Mouse (Mus musculus) thymus, postnatal 36 days (tissue): Measurements from ENCODE around the gene Tyw1.

Experiments
- DNase-seq, 2 experiments: peaks; one replicate each; pipeline ENCODE4 v3.0.0; 2022; ENCODE audit warnings: mixed read lengths in 2 of 2

Tyw1 gene

GRCm38 (mm10) chr5:130255017-130255720 is at the start of gene Tyw1, which contains the start of gene Sbds:
Gene Tyw1, plus strand, starts transcription at chr5:130255619.
Gene Sbds, minus strand, starts transcription at chr5:130255530.
- DNase-seq = peak; percentile 94 to 97

GRCm38 (mm10) chr5:130207299-130207698 is 48.1 kb upstream of the Tyw1 start:
- no peak for DNase-seq

GRCm38 (mm10) chr5:130212956-130213355 is 42.5 kb upstream of the Tyw1 start:
- DNase-seq = no peak

GRCm38 (mm10) chr5:130216781-130217180 is 38.6 kb upstream of the Tyw1 start, which contains the start of gene Tmem248:
Gene Tmem248, plus strand, starts transcription at chr5:130217081.
- DNase-seq = no peak

GRCm38 (mm10) chr5:130217406-130217805 is 38.0 kb upstream of the Tyw1 start:
- DNase-seq = no peak

GRCm38 (mm10) chr5:130218336-130218735 is 37.1 kb upstream of the Tyw1 start:
- DNase-seq = no peak

- DNase-seq = no peak
Measured at GRCm38 (mm10) chr5:130221316-130221715, 34.1 kb upstream of the Tyw1 start.

GRCm38 (mm10) chr5:130221760-130222145 is 33.7 kb upstream of the Tyw1 start:
- no peak for DNase-seq

- DNase-seq = peak; percentile 96 to 98
Measured at GRCm38 (mm10) chr5:130222146-130223004, 33.0 kb upstream of the Tyw1 start.

GRCm38 (mm10) chr5:130226790-130227189 is 28.6 kb upstream of the Tyw1 start:
- DNase-seq = no peak

GRCm38 (mm10) chr5:130228120-130228519 is 27.3 kb upstream of the Tyw1 start:
- DNase-seq = no peak

- no peak for DNase-seq
Measured at GRCm38 (mm10) chr5:130236302-130236701, 19.1 kb upstream of the Tyw1 start.

- DNase-seq = no peak
Measured at GRCm38 (mm10) chr5:130239236-130239635, 16.2 kb upstream of the Tyw1 start.

GRCm38 (mm10) chr5:130239856-130240255 is 15.6 kb upstream of the Tyw1 start:
- no peak for DNase-seq

- DNase-seq = no peak
Measured at GRCm38 (mm10) chr5:130241426-130241825, 14.0 kb upstream of the Tyw1 start.

- no peak for DNase-seq
Measured at GRCm38 (mm10) chr5:130247823-130248222, 7.6 kb upstream of the Tyw1 start.

GRCm38 (mm10) chr5:130254164-130255016 is 1.0 kb upstream of the Tyw1 start:
- peak in 1 of 2 experiments; percentile 31 for DNase-seq

GRCm38 (mm10) chr5:130255799-130256525 is 543 bp downstream of the Tyw1 start:
- DNase-seq = peak in 1 of 2 experiments; percentile 17

- peak; percentile 89 to 94 for DNase-seq
Measured at GRCm38 (mm10) chr5:130256678-130257271, 1.4 kb downstream of the Tyw1 start.

- DNase-seq = no peak
Measured at GRCm38 (mm10) chr5:130257303-130257702, 1.9 kb downstream of the Tyw1 start.

GRCm38 (mm10) chr5:130263454-130263853 is 8.0 kb downstream of the Tyw1 start:
- no peak for DNase-seq
